Mouse (Mus musculus): ENCODE measurements around the gene Pcbd1.
"Not testable (repeated sequence)": the region's sequence is repeated elsewhere in the genome, so short reads cannot be mapped to it uniquely, and the experiment has no call there.

The Pcbd1 gene

GRCm38 (mm10) chr10:61091866-61092265, 2.7 kb downstream of the Pcbd1 start:
- no peak for DNase-seq (ENCODE audit: low read depth, low spot score)

GRCm38 (mm10) chr10:61103564-61104114, 14.5 kb downstream of the Pcbd1 start:
- no peak for DNase-seq (ENCODE audit: low read depth, low spot score)

- DNase-seq (ENCODE audit: low read depth, low spot score), result no peak
Measured at GRCm38 (mm10) chr10:61114246-61114720, 25.2 kb downstream of the Pcbd1 start.

GRCm38 (mm10) chr10:61121732-61122131, 32.6 kb downstream of the Pcbd1 start:
- not testable (repeated sequence) for DNase-seq (ENCODE audit: low read depth, low spot score)

- DNase-seq (ENCODE audit: low read depth, low spot score), result no peak
Measured at GRCm38 (mm10) chr10:61123276-61123913, 34.3 kb downstream of the Pcbd1 start.

GRCm38 (mm10) chr10:61124462-61124861, 35.3 kb downstream of the Pcbd1 start:
- no peak for DNase-seq (ENCODE audit: low read depth, low spot score)

- DNase-seq (ENCODE audit: low read depth, low spot score), result no peak
Measured at GRCm38 (mm10) chr10:61128701-61129365, 39.7 kb downstream of the Pcbd1 start.

GRCm38 (mm10) chr10:61130959-61131358, 41.8 kb downstream of the Pcbd1 start:
- DNase-seq (ENCODE audit: low read depth, low spot score), result no peak

GRCm38 (mm10) chr10:61134041-61134440, 44.9 kb downstream of the Pcbd1 start:
- no peak for DNase-seq (ENCODE audit: low read depth, low spot score)

GRCm38 (mm10) chr10:61135226-61135839, 46.2 kb downstream of the Pcbd1 start:
- DNase-seq (ENCODE audit: low read depth, low spot score), result no peak

- DNase-seq (ENCODE audit: low read depth, low spot score), result no peak
Measured at GRCm38 (mm10) chr10:61137567-61137966, 48.4 kb downstream of the Pcbd1 start.

GRCm38 (mm10) chr10:61143343-61143742, 54.2 kb downstream of the Pcbd1 start:
- DNase-seq (ENCODE audit: low read depth, low spot score), result no peak

All from WW6 (cell line).